Mouse (Mus musculus): ENCODE results near the gene Gdf10. TPM values are rescaled to one million over a fixed set of nuclear protein-coding genes. Genes with fewer than 3 reads are reported as not detected.
A peak's percentile ranks its signal among the peaks of the same experiment; 100 is the strongest.

Gene Gdf10
- polyA plus RNA-seq, 1 experiment from 2014 or later: 4.9 TPM

DNA sequence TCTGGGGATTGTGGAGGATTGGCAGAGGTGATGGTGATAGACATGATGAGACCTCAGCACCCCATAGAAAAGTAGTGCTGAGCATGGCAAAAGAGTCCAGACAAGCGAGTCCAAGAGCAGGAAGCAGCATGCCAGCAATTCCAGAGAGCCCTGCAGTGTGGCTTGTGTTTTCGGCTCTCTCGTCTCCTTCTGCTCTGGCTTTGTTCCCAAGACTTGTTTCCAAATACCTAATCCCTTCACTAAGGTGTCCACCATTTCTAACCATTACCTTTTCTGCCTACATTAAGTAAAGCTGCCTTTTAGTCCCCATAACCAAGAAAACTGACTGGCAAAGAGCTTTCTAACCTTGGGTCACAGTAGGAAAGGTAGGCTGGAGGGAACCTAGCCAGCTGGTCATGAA lies 31.9 kb upstream of the Gdf10 start:
- DNase-seq (no peak), ATAC-seq (ENCODE audit: low FRiP score, low TSS enrichment) (no peak)
- no peaks in the 10 kb centered on the region for H3K9me3 ChIP-seq (ENCODE audit: control insufficient read depth, low read length)
- WGBS: 91% methylated on average over 3 of the region's 3 CpGs
- no peak overlapping the region for H3K4me2 ChIP-seq (ENCODE audit: low read length)
- H3K27me3 ChIP-seq (ENCODE audit: control insufficient read depth, insufficient read depth, low read length): no peaks in the 10 kb centered on the region
- no peak overlapping the region for H3K27ac ChIP-seq (replicated peaks; ENCODE audit: low read depth, low read length)
- H3K4me1 ChIP-seq (ENCODE audit: control insufficient read depth, insufficient read depth, low read length): 0 out of 2 replicates have a peak, but pooled peaks cover 5% of the 10 kb centered on the region
- H3K9ac ChIP-seq (replicated peaks; ENCODE audit: low read length): no peak overlapping the region
- no peaks in the 10 kb centered on the region for H3K36me3 ChIP-seq (ENCODE audit: control insufficient read depth, insufficient read depth, low read length)
- no peak overlapping the region for H3K4me3 ChIP-seq (replicated peaks; ENCODE audit: low read depth, low read length)

DNA sequence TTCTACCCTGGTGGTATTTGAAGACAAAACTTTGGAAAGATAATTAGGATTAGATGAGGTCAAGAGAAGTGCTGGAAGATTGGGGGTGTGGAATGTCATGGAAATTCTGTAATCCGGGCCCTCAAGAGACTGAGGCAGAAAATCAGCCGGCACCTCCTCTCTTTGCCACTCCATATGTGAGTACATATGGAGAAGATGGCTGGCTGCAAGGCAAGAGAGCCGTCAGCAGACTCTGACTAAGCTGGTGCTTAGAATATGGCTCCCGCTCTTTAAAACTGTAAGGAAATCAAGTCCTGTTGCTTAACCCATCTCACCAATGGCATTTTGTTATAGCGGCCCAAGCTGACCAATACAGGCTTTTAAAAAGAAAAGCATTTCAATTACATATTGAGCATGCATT lies 27.6 kb upstream of the Gdf10 start:
- no peaks in the 10 kb centered on the region for H3K36me3 ChIP-seq (ENCODE audit: control insufficient read depth, insufficient read depth, low read length)
- ATAC-seq (ENCODE audit: low FRiP score, low TSS enrichment): no peak
- H3K27ac ChIP-seq (replicated peaks; ENCODE audit: low read depth, low read length): no peak overlapping the region
- H3K4me2 ChIP-seq (ENCODE audit: low read length): no peak overlapping the region
- no peaks in the 10 kb centered on the region for H3K4me1 ChIP-seq (ENCODE audit: control insufficient read depth, insufficient read depth, low read length)
- no peak overlapping the region for H3K4me3 ChIP-seq (replicated peaks; ENCODE audit: low read depth, low read length)
- H3K27me3 ChIP-seq (ENCODE audit: control insufficient read depth, insufficient read depth, low read length): no peaks in the 10 kb centered on the region
- DNase-seq: no peak
- H3K9me3 ChIP-seq (ENCODE audit: control insufficient read depth, low read length): no peaks in the 10 kb centered on the region
- no peak overlapping the region for H3K9ac ChIP-seq (replicated peaks; ENCODE audit: low read length)
- 79% methylated on average over 5 of the region's 5 CpGs for WGBS

DNA sequence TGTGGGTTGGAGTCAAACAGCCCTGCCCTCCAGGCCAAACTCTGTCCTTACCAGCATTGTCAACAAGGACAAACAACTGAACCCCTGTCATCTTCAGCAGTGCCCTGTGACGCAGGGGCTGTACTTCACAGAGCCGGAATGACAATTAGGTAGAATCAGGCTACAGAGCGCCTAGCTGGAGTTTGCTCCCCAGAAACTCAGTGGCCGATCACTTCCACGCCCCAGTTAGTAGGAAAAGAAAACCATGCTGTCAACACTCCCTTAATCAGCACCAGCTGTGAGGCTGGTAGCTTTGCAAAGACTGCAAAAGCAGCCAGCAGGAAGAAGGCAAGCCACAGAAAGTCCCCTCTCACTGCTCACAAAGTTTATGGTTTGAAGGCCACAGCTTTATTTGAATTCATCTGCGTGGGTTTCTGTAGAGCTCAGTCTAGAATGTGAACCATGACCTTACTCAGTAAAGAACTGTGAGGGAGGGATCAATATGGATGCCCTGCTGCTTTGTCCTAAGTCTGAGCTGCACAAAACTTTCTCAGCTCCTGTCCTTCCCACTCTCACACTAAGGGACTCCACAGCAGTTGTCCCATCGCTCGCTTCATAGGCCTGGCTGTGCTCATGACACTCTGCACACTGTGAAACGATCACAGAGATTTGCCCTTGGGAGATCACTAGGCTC lies 26.6 kb upstream of the Gdf10 start:
- ATAC-seq (ENCODE audit: low FRiP score, low TSS enrichment) (no peak), DNase-seq (no peak)
- Histone ChIP-seq H3K4me1 (ENCODE audit: control insufficient read depth, insufficient read depth, low read length) (no peaks in the 10 kb centered on the region), H3K36me3 (ENCODE audit: control insufficient read depth, insufficient read depth, low read length) (no peaks in the 10 kb centered on the region), H3K4me3 (replicated peaks; ENCODE audit: low read depth, low read length) (no peak overlapping the region), H3K9ac (replicated peaks; ENCODE audit: low read length) (no peak overlapping the region), H3K4me2 (ENCODE audit: low read length) (no peak overlapping the region), H3K27ac (replicated peaks; ENCODE audit: low read depth, low read length) (no peak overlapping the region), H3K27me3 (ENCODE audit: control insufficient read depth, insufficient read depth, low read length) (no peaks in the 10 kb centered on the region), H3K9me3 (ENCODE audit: control insufficient read depth, low read length) (no peaks in the 10 kb centered on the region)
- 35% methylated on average over 9 of the region's 9 CpGs for WGBS

DNA sequence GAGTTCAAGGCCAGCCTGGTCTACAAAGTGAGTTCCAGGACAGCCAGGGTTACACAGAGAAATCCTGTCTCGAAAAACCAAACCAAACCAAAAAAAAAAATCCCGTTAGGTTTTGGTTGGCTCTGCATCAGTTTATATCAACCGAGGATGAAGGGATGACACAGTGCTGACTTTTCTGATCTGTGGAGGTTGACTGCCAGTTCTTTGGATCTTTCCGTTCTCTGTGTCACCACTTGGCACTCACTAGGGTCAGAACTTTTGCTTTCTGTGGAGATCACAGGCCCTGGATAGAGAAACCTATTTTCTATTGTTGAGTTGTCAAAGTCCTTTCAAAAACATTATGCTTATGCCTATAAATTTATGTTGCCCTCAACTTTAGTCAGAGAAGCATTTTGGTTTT lies 20.6 kb upstream of the Gdf10 start:
- Histone ChIP-seq H3K36me3 (ENCODE audit: control insufficient read depth, insufficient read depth, low read length) (no peaks in the 10 kb centered on the region), H3K9ac (replicated peaks; ENCODE audit: low read length) (no peak overlapping the region), H3K4me3 (replicated peaks; ENCODE audit: low read depth, low read length) (no peak overlapping the region), H3K9me3 (ENCODE audit: control insufficient read depth, low read length) (no peaks in the 10 kb centered on the region), H3K4me2 (ENCODE audit: low read length) (no peak overlapping the region), H3K27me3 (ENCODE audit: control insufficient read depth, insufficient read depth, low read length) (no peaks in the 10 kb centered on the region), H3K4me1 (ENCODE audit: control insufficient read depth, insufficient read depth, low read length) (no peaks in the 10 kb centered on the region), H3K27ac (replicated peaks; ENCODE audit: low read depth, low read length) (no peak overlapping the region)
- no peak for DNase-seq
- 88% methylated on average over 4 of the region's 4 CpGs for WGBS
- no peak for ATAC-seq (ENCODE audit: low FRiP score, low TSS enrichment)

DNA sequence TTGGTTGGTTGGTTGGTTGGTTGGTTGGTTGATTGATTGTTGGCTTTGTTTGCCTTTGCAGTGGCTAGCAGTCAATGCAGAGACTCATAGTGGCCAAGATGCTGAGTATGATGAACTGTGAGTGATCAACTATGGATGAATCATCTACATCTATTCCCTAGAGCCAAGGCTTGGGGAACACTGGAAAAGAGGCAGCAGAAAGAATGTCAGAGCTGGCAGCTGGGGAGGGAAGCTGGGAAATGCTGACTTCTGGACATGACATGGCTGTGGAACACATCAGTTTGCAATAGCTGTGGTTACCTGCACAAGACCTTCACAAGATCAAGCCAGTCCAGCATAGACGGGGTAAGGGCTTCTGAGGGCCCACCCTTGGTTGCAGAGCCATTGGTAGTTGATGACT lies 20.2 kb upstream of the Gdf10 start:
- 88% methylated on average over 1 of the region's 1 CpGs for WGBS
- no peaks in the 10 kb centered on the region for H3K4me1 ChIP-seq (ENCODE audit: control insufficient read depth, insufficient read depth, low read length)
- no peak overlapping the region for H3K9ac ChIP-seq (replicated peaks; ENCODE audit: low read length)
- no peak overlapping the region for H3K4me3 ChIP-seq (replicated peaks; ENCODE audit: low read depth, low read length)
- no peak for DNase-seq
- H3K36me3 ChIP-seq (ENCODE audit: control insufficient read depth, insufficient read depth, low read length): no peaks in the 10 kb centered on the region
- no peaks in the 10 kb centered on the region for H3K27me3 ChIP-seq (ENCODE audit: control insufficient read depth, insufficient read depth, low read length)
- no peaks in the 10 kb centered on the region for H3K9me3 ChIP-seq (ENCODE audit: control insufficient read depth, low read length)
- no peak overlapping the region for H3K4me2 ChIP-seq (ENCODE audit: low read length)
- no peak overlapping the region for H3K27ac ChIP-seq (replicated peaks; ENCODE audit: low read depth, low read length)
- no peak for ATAC-seq (ENCODE audit: low FRiP score, low TSS enrichment)

DNA sequence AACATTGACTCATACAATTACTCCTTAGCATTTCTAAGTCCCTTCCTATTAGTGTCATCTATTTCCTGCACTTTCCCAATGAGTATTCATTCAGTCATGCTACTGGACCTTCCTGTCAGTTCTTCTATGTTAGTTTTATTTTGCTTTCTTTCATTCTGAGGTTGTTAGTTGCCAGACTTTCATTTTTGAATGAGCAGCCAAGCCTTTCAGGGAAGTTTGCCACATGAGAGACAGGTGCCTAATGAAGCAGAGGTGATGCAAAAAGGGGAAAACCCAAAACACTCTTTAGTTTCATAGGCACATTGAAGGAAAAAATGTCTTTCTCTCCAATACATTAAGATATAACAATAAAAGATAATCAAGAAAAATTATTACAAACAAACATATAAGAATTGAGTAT lies 18.5 kb upstream of the Gdf10 start:
- ATAC-seq (ENCODE audit: low FRiP score, low TSS enrichment) (no peak), DNase-seq (no peak)
- no peak overlapping the region for H3K27ac ChIP-seq (replicated peaks; ENCODE audit: low read depth, low read length)
- no peaks in the 10 kb centered on the region for H3K4me1 ChIP-seq (ENCODE audit: control insufficient read depth, insufficient read depth, low read length)
- H3K9me3 ChIP-seq (ENCODE audit: control insufficient read depth, low read length): no peaks in the 10 kb centered on the region
- no peak overlapping the region for H3K4me2 ChIP-seq (ENCODE audit: low read length)
- H3K36me3 ChIP-seq (ENCODE audit: control insufficient read depth, insufficient read depth, low read length): no peaks in the 10 kb centered on the region
- no peak overlapping the region for H3K9ac ChIP-seq (replicated peaks; ENCODE audit: low read length)
- H3K4me3 ChIP-seq (replicated peaks; ENCODE audit: low read depth, low read length): no peak overlapping the region
- H3K27me3 ChIP-seq (ENCODE audit: control insufficient read depth, insufficient read depth, low read length): no peaks in the 10 kb centered on the region

DNA sequence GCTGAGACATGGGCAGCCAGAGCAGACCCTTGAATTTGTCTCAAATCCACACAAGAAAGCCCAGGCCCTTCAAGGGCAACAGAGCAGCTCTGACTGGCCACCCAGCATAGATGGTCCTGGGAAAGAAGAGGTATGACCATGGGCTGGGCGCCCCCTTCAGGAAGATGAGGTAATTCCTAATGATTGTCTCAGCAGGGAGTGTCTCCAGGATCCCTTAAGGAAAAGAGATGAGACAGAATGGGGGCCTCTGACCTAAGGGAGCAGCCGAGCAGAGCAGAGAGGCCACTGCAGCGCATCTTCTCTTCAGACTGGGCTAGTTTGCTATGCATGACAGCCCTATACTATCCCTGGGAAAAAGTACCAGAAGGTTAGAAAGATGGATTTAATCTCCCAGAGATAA lies 9.7 kb upstream of the Gdf10 start:
- no peak overlapping the region for H3K4me2 ChIP-seq (ENCODE audit: low read length)
- H3K4me3 ChIP-seq (replicated peaks; ENCODE audit: low read depth, low read length): no peak overlapping the region
- no peaks in the 10 kb centered on the region for H3K4me1 ChIP-seq (ENCODE audit: control insufficient read depth, insufficient read depth, low read length)
- ATAC-seq (ENCODE audit: low FRiP score, low TSS enrichment) (no peak), DNase-seq (peak; percentile 42)
- H3K27ac ChIP-seq (replicated peaks; ENCODE audit: low read depth, low read length): no peak overlapping the region
- no peaks in the 10 kb centered on the region for H3K9me3 ChIP-seq (ENCODE audit: control insufficient read depth, low read length)
- peaks cover 5% of the 10 kb centered on the region; the same call in 1 of the 2 replicates for H3K27me3 ChIP-seq (ENCODE audit: control insufficient read depth, insufficient read depth, low read length)
- WGBS: 22% methylated on average over 3 of the region's 3 CpGs
- H3K36me3 ChIP-seq (ENCODE audit: control insufficient read depth, insufficient read depth, low read length): no peaks in the 10 kb centered on the region
- H3K9ac ChIP-seq (replicated peaks; ENCODE audit: low read length): no peak overlapping the region

DNA sequence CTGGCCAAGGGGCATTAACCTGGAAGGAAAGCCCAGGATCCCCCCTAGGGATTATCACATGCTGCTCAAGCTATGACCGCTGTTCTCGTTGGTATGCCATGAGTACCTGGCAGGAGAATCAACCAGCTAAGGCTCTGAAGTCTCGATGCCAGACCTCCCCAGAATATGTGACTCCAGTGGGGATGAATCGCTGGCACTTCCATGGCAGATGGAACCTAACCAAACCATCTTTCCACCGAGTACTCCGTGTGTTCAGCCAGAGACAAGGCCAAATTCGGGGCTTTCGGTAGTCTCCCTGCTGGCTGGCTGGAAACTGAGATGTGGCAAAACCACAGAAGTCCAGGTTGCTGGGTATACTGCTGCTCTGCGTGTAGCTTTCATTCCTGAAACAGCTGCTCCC lies 9.2 kb upstream of the Gdf10 start:
- Histone ChIP-seq H3K9me3 (ENCODE audit: control insufficient read depth, low read length) (no peaks in the 10 kb centered on the region), H3K4me1 (ENCODE audit: control insufficient read depth, insufficient read depth, low read length) (no peaks in the 10 kb centered on the region), H3K36me3 (ENCODE audit: control insufficient read depth, insufficient read depth, low read length) (no peaks in the 10 kb centered on the region), H3K4me2 (ENCODE audit: low read length) (no peak overlapping the region), H3K4me3 (replicated peaks; ENCODE audit: low read depth, low read length) (no peak overlapping the region), H3K27me3 (ENCODE audit: control insufficient read depth, insufficient read depth, low read length) (peaks cover 5% of the 10 kb centered on the region; the same call in 1 of the 2 replicates), H3K27ac (replicated peaks; ENCODE audit: low read depth, low read length) (no peak overlapping the region), H3K9ac (replicated peaks; ENCODE audit: low read length) (no peak overlapping the region)
- no peak for ATAC-seq (ENCODE audit: low FRiP score, low TSS enrichment)
- 91% methylated on average over 9 of the region's 9 CpGs for WGBS
- DNase-seq: no peak

DNA sequence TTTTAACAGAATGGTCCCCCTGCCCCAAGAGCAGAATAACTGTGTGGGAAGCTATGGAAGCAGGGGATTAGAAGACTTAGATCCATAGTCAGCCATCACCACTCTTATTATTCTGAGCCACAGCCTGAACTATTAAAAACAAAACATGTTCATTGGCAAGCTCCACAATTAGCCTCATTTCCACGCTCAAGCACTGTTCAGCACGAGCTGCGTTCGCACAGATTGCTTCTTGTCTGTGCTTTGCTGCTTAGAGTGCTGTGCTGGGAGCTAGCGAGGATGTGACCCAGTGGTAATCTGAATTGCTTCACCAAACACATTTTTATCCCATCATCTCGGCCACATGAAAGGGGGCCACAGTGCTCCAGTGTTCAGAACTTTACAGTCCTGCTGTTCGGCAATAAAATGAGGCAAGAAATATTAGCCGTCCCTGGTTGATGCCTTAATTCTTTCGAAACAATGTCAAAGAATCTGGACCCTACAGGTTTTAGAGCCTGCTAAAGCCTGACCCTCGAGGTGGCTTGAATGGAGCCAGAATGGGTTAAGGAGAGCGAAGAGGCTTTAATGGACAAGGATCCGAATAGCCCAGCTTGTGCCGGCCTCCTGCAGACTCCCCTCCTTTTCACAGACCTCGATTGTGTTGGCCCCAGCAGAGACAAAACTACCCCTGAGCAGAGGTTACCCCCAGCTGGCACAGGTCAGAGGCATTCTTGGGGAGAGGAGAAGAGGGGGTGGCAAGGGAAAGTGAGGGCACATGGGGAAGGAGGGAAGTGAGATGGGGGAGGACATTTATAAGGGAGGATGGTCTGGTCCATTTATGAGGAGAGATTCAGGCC lies 2.4 kb upstream of the Gdf10 start:
- H3K27me3 ChIP-seq (ENCODE audit: control insufficient read depth, insufficient read depth, low read length): peaks cover 35% of the 10 kb centered on the region
- H3K4me2 ChIP-seq (ENCODE audit: low read length): no peak overlapping the region
- WGBS: 10% methylated on average over 14 of the region's 14 CpGs
- peaks cover 10% of the 10 kb centered on the region for H3K4me1 ChIP-seq (ENCODE audit: control insufficient read depth, insufficient read depth, low read length)
- no peak overlapping the region for H3K4me3 ChIP-seq (replicated peaks; ENCODE audit: low read depth, low read length)
- H3K27ac ChIP-seq (replicated peaks; ENCODE audit: low read depth, low read length): no peak overlapping the region
- DNase-seq (peak; percentile 58), ATAC-seq (ENCODE audit: low FRiP score, low TSS enrichment) (no peak)
- H3K9ac ChIP-seq (replicated peaks; ENCODE audit: low read length): no peak overlapping the region
- H3K9me3 ChIP-seq (ENCODE audit: control insufficient read depth, low read length): no peaks in the 10 kb centered on the region
- no peaks in the 10 kb centered on the region for H3K36me3 ChIP-seq (ENCODE audit: control insufficient read depth, insufficient read depth, low read length)

Measured in midbrain, embryonic 14.5 days (tissue).